Mouse (Mus musculus): ENCODE data around the gene Lef1.

Gene Lef1

GRCm38 (mm10) chr3:131108094-131108653 lies 2.1 kb upstream of the Lef1 start:
- no peak for DNase-seq

DNA sequence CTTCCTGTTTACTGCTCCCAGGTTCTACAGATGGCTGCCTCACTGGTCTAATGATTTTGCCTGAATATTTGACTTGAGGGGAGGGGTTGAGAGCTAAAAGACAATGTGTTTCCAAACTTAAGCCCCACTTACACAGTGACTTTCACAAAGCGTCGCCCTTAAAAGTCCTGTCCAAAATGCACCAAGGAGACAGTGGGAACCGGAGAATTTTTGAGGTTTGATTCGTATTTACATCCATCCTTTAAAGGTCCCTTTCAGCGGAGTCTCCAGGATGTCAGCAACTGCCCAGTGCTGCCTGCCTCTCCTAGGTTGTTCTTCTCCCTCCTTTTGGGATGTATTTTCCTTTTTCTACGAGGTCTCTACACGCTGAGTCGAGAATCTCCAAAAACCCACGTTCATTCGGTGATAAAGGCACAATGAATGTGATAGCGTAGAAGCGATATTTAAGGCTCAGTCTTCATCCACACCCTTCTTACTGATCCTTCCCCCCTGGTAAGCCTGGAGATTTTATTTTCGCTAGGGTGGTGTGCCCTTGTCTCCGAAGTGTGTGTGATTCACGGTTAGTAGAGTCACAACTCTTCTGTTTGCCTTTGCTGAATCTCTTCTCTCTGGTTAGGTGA lies 1.1 kb upstream of the Lef1 start:
- DNase-seq: no peak

GRCm38 (mm10) chr3:131109686-131110070 lies 593 bp upstream of the Lef1 start:
- DNase-seq: no peak

- peak; percentile 24 for DNase-seq
Observed at GRCm38 (mm10) chr3:131111151-131111850, 1.0 kb downstream of the Lef1 start.

DNA sequence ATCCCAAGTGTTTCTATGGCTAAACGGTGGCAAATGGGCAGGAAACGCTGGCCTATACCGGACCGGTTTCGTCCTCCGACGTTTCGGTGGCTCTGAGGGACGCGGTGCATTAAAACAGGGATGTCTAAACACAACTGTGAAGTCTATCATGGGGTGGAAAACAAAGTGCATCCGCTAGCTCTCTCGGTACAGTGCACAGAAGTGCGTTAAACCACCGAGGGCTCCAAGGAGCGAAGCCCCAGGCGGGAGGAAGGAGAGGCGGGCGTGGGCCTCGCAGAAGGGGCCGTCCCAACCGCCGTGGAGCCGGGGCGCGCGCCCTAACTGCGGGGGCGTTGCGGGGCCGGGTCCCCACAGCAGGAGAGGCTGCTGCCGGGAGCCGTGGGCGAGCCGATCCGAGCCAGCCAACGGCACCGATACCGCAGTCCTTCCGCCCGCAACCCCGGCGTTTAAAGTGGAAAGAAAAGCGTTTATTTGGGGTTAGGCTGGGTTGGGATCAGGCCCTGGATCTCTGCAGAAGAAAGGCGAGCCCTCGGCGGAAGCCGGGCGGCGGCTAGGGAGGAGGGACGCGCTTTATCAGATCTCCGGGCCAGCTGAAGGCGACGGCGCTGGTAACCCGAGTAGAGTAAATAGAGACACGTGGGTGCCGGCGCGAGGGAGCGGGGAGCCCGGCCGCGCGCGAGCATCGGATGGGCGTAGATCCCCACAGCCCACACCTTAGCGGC lies 1.7 kb downstream of the Lef1 start:
- peak; percentile 17 for DNase-seq

GRCm38 (mm10) chr3:131112573-131112955 lies 2.3 kb downstream of the Lef1 start:
- DNase-seq: no peak

DNA sequence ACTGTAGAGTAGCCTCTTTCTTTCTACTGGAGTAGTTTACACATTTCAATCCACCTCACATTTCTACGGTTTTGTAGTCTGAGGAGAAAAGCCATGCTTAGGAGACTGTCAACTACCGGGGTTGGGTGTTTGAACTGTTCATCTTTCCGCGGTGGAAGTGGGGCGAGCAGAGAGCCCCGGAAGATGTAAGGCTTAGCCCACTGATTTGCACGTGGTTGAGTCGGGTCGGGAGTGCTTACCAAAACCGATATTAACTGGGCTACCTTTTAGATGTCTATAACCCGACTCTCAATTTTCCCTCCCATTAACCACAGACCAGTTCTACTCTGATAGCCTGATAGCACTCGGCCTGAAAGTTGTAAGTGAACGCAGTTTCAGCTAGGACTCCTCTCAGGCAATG lies 2.8 kb downstream of the Lef1 start:
- DNase-seq: no peak

- no peak for DNase-seq
Observed at GRCm38 (mm10) chr3:131116116-131116515, 5.8 kb downstream of the Lef1 start.

- DNase-seq: no peak
Observed at GRCm38 (mm10) chr3:131117352-131117751, 7.1 kb downstream of the Lef1 start.

DNA sequence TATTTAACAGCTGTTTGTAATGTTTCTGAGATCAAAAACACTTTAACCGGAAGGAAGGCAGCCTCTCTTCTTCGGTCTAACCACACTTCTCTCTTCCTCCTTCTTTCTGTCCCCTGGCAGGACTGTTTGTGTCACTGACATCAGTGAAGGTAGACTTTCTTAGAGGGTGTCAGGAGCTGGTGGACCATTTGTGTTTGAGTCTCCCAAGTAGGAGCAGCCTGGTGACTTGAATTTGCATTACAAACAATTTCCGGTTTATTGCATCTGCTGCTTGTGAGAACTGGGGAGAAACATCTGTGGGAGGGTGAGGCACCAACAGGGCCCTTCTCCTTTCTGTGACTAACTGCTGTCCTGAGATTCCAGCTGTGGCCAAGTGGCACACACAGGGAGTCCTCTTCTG lies 7.6 kb downstream of the Lef1 start:
- no peak for DNase-seq

DNA sequence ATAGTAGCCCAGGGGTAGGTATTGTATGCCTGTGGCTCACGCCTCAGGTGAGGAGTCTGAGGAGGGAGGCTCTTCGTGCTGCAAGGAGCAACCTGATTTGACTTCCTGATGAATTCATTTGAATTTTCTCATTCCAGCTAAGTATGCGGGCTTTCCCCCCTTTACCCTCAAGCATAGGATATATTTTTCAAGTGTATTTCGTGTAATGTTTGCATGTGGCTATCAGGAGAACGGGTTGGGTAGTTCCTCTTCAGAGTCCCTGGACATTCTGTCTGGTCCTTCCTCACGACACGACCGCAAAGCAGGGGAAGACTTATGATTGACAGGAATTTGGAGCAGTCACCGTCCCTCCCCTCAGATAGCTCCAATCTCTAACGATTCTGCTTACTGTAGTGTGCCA lies 9.2 kb downstream of the Lef1 start:
- no peak for DNase-seq

GRCm38 (mm10) chr3:131123501-131123900 lies 13.2 kb downstream of the Lef1 start:
- no peak for DNase-seq

- DNase-seq: no peak
Observed at GRCm38 (mm10) chr3:131125873-131126272, 15.6 kb downstream of the Lef1 start.

GRCm38 (mm10) chr3:131126438-131126837 lies 16.2 kb downstream of the Lef1 start:
- no peak for DNase-seq

- no peak for DNase-seq
Observed at GRCm38 (mm10) chr3:131134003-131134402, 23.7 kb downstream of the Lef1 start.

DNA sequence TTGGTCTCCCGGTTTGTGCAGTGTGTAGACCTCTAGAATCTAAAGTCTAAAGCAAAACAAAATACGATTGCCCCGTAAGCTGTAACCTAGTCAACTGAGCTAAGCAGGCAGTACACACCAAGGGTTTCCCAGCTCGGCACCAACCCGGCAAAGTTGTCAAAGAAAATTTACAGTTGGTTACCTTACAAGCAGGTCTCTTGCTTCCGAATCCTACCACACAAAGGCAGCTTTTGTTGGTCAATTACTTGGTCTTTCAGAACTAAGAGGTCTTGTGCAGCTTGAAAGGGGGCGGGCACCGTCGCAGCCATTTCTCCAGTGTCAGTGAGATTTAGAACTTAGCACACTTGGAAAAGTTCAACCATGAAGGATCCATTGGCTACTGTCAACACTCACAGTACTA lies 25.2 kb downstream of the Lef1 start:
- DNase-seq: no peak

GRCm38 (mm10) chr3:131136455-131136854 lies 26.2 kb downstream of the Lef1 start:
- DNase-seq: no peak

DNA sequence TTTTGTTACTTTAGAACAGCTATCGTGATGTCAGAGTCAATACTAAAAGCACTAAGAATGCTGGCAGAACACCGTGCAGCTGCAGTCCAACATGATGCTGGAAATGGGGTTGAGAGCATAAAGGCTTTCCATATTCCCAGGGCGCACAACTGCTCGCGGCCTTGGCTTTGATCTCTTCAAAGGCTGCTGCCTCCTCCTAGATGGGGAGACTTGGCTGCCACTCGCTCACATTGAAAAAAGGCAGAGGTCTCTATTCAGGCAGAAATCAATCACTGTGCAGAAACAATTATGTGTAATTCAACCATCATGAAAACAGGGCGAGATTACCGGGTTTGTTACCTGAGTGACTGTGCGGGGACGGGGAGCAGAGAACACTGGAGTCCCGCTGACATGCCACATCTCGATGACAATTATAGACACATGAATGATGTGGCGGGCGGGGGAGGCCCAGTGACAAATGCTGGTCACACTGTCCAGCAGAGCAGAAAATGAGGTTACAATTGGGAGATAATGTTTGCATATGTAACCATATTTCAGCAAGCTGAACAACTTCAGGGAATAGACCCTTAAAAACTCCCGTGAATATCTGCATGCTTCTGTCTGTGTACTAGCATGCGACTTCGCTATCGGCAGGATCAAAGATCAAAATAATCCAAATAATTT lies 27.0 kb downstream of the Lef1 start:
- no peak for DNase-seq

- no peak for DNase-seq
Observed at GRCm38 (mm10) chr3:131138224-131138623, 28.0 kb downstream of the Lef1 start.

GRCm38 (mm10) chr3:131138797-131139196 lies 28.5 kb downstream of the Lef1 start:
- no peak for DNase-seq

- DNase-seq: no peak
Observed at GRCm38 (mm10) chr3:131139345-131140090, 29.2 kb downstream of the Lef1 start.

- no peak for DNase-seq
Observed at GRCm38 (mm10) chr3:131140091-131140462, 29.8 kb downstream of the Lef1 start.

GRCm38 (mm10) chr3:131141546-131141945 lies 31.3 kb downstream of the Lef1 start:
- no peak for DNase-seq
